In the genomic region with DNA sequence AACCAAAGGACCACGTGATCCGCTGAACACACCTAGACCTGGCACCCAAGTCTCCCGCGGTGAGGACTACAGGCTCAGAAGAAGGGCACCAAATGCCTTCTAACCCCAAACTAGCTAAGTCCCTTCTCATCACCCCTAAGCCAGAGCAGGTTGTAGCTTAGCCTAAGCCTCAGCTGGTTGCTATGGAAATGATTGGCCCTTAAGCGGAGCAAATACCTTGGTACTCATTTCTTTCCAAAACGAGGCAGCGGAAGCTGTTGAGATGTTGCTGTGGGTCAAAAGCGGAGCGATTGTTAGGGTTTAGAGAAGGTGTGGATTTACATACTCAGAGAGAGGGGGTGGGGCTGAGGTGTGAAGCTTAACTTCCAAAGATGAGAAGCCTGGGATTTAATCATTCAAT, we compare ENCODE assay signal across 9 mouse cellular contexts.
DNase-seq lines count a peak whose midpoint lies in the region; ATAC-seq lines count a peak whose summit lies in the region.
"Had no signal": no experiment of that assay in that cellular context is flagged by ENCODE, and none has a peak within 500 bp of the region (broad histone marks: within the 10 kb centered on the region; RNA-seq: fewer than 3 reads in every experiment).

No protein-coding gene starts in this region.

- H3K36me3 ChIP-seq in kidney, embryonic 15.5 days: no peaks in the 10 kb centered on the region
- no peaks in the 10 kb centered on the region for H3K36me3 ChIP-seq in embryonic facial prominence, embryonic 15.5 days
- H3K36me3 ChIP-seq in midbrain, embryonic 11.5 days (ENCODE audit: control insufficient read depth, insufficient read depth, low read length): no peaks in the 10 kb centered on the region

- intact Hi-C loops in heart, postnatal 14 days (cut with DNase I): loop anchor here (10.0 kb wide), 1 partner anchor 384 kb away; no protein-coding TSS in a partner anchor

- no peak overlapping the region for H3K9ac ChIP-seq in kidney, embryonic 15.5 days
- no peak overlapping the region for H3K9ac ChIP-seq in embryonic facial prominence, embryonic 15.5 days
- no peak overlapping the region for H3K9ac ChIP-seq in midbrain, embryonic 11.5 days (ENCODE audit: low read length)

- H3K27ac ChIP-seq in kidney, embryonic 15.5 days: no peak overlapping the region
- no peak overlapping the region for H3K27ac ChIP-seq in embryonic facial prominence, embryonic 15.5 days (replicated peaks)
- no peak overlapping the region for H3K27ac ChIP-seq in midbrain, embryonic 11.5 days (ENCODE audit: low read depth, low read length)

- no peaks in the 10 kb centered on the region for H3K9me3 ChIP-seq in kidney, embryonic 15.5 days (replicated peaks)
- H3K9me3 ChIP-seq in embryonic facial prominence, embryonic 15.5 days (replicated peaks): no peaks in the 10 kb centered on the region
- H3K9me3 ChIP-seq in midbrain, embryonic 11.5 days (ENCODE audit: control insufficient read depth, low read length): no peaks in the 10 kb centered on the region; the same call in 1 of the 2 replicates

- peak overlapping the region; percentile 18; the same call in 1 of the 2 replicates for H3K4me2 ChIP-seq in kidney, embryonic 15.5 days
- H3K4me2 ChIP-seq in embryonic facial prominence, embryonic 15.5 days (replicated peaks): 0 out of 2 replicates have a peak overlapping the region, but pooled peaks have one; percentile 12
- H3K4me2 ChIP-seq in midbrain, embryonic 11.5 days: no peak overlapping the region

- H3K27me3 ChIP-seq in kidney, embryonic 15.5 days: peaks cover 24% of the 10 kb centered on the region
- peaks cover 13% of the 10 kb centered on the region; the same call in 1 of the 2 replicates for H3K27me3 ChIP-seq in embryonic facial prominence, embryonic 15.5 days
- no peaks in the 10 kb centered on the region for H3K27me3 ChIP-seq in midbrain, embryonic 11.5 days (ENCODE audit: control insufficient read depth, insufficient read depth, low read length)

- no peak for DNase-seq in kidney, adult 8-10 months
- DNase-seq in R1 (ENCODE audit: low read depth, low spot score) (peak; percentile 87), MN1 (ENCODE audit: low spot score) (no peak)
- DNase-seq in midbrain, embryonic 11.5 days (ENCODE audit: low spot score, missing footprints): peak; percentile 89
- DNase-seq in heart, postnatal 14 days: no peak
- DNase-seq in right cerebral cortex, postnatal 10 days (ENCODE audit: low spot score in 2 of 2): no peak

- ATAC-seq in kidney, embryonic 15.5 days (replicated peaks; ENCODE audit: low FRiP score): no peak
- no peak for ATAC-seq in embryonic facial prominence, embryonic 15.5 days (ENCODE audit: insufficient number of reproducible peaks, low FRiP score, low TSS enrichment, low read depth)
- no peak for ATAC-seq in midbrain, embryonic 11.5 days (ENCODE audit: low FRiP score)
- ATAC-seq: activated CD4-positive, CD25-positive, alpha-beta regulatory T cell, adult 4 months had no signal

- H3K4me1 ChIP-seq in kidney, embryonic 15.5 days: peaks cover 8% of the 10 kb centered on the region; the same call in 1 of the 2 replicates
- no peaks in the 10 kb centered on the region for H3K4me1 ChIP-seq in embryonic facial prominence, embryonic 15.5 days
- no peaks in the 10 kb centered on the region for H3K4me1 ChIP-seq in midbrain, embryonic 11.5 days (ENCODE audit: control insufficient read depth, insufficient read depth, low read length)

- 4% methylated on average over 9 of the region's 9 CpGs for whole genome bisulfite sequencing in kidney, embryonic 15.5 days
- WGBS in embryonic facial prominence, embryonic 15.5 days: 3% methylated on average over 9 of the region's 9 CpGs
- WGBS in midbrain, embryonic 11.5 days: 2% methylated on average over 9 of the region's 9 CpGs

- no peak overlapping the region for H3K4me3 ChIP-seq in kidney, embryonic 15.5 days (replicated peaks)
- no peak overlapping the region for H3K4me3 ChIP-seq in embryonic facial prominence, embryonic 15.5 days (replicated peaks)
- H3K4me3 ChIP-seq in midbrain, embryonic 11.5 days (ENCODE audit: low read depth, low read length): no peak overlapping the region

Comparison
In these comparisons a context has a peak if more than half of its experiments do, and no peak if none do; other contexts are left out.
1. DNase-seq: peak in R1 (single experiment) and midbrain, embryonic 11.5 days (single experiment); none in kidney, adult 8-10 months (0 of 2), MN1 (single experiment), heart, postnatal 14 days (0 of 2) and right cerebral cortex, postnatal 10 days (0 of 2).